Mouse (Mus musculus): Measurements from ENCODE around the gene Spta1. TPM values are rescaled to one million over a fixed set of nuclear protein-coding genes. Genes with fewer than 3 reads are reported as not detected.

Gene Spta1
- polyA plus RNA-seq (2014; fragmentation: Nextera tagmentation; extraction: Ambion mirVana) = 2.7 and 3.5 TPM in 2 replicates

GRCm38 (mm10) chr1:174172605-174173004 lies at the start of gene Spta1:
Gene Spta1, plus strand, starts transcription at chr1:174172776.
- 13% methylated on average over 3 of the region's 3 CpGs for WGBS
- DNase-seq (ENCODE audit: low spot score) (peak; percentile 44), ATAC-seq (replicated peaks; ENCODE audit: low FRiP score) (peak; percentile 64; the same call in 1 of the 2 replicates)
- no peaks in the 10 kb centered on the region for H3K9me3 ChIP-seq (ENCODE audit: control insufficient read depth, low read length)
- H3K4me3 ChIP-seq (ENCODE audit: low read depth, low read length) = no peak within 1 kb of the TSS
- H3K27me3 ChIP-seq (ENCODE audit: control insufficient read depth, insufficient read depth, low read length) = no peaks in the 10 kb centered on the region
- H3K9ac ChIP-seq (ENCODE audit: low read length) = no peak within 1 kb of the TSS
- no peaks in the 10 kb centered on the region for H3K4me1 ChIP-seq (replicated peaks; ENCODE audit: control insufficient read depth, insufficient read depth, low read length)
- no peaks in the 10 kb centered on the region for H3K36me3 ChIP-seq (ENCODE audit: control insufficient read depth, insufficient read depth, low read length)
- H3K27ac ChIP-seq (ENCODE audit: low read depth, low read length) = no peak within 1 kb of the TSS
- no peak within 1 kb of the TSS for H3K4me2 ChIP-seq (ENCODE audit: low read depth, low read length, severe bottlenecking)

- no peaks in the 10 kb centered on the region for H3K9me3 ChIP-seq (ENCODE audit: control insufficient read depth, low read length)
- no peak within 1 kb of the TSS for H3K9ac ChIP-seq (ENCODE audit: low read length)
- no peak for DNase-seq (ENCODE audit: low spot score)
- no peak for ATAC-seq (replicated peaks; ENCODE audit: low FRiP score)
- H3K27me3 ChIP-seq (ENCODE audit: control insufficient read depth, insufficient read depth, low read length) = no peaks in the 10 kb centered on the region
- H3K4me2 ChIP-seq (ENCODE audit: low read depth, low read length, severe bottlenecking) = no peak within 1 kb of the TSS
- 77% methylated on average over 3 of the region's 3 CpGs for whole genome bisulfite sequencing
- H3K36me3 ChIP-seq (ENCODE audit: control insufficient read depth, insufficient read depth, low read length) = no peaks in the 10 kb centered on the region
- no peak within 1 kb of the TSS for H3K27ac ChIP-seq (ENCODE audit: low read depth, low read length)
- no peak within 1 kb of the TSS for H3K4me3 ChIP-seq (ENCODE audit: low read depth, low read length)
- H3K4me1 ChIP-seq (replicated peaks; ENCODE audit: control insufficient read depth, insufficient read depth, low read length) = no peaks in the 10 kb centered on the region
Observed at GRCm38 (mm10) chr1:174131217-174131616, 41.4 kb upstream of the Spta1 start, which contains the start of gene Olfr424. Gene Olfr424, plus strand, starts transcription at chr1:174131517.

GRCm38 (mm10) chr1:174131999-174132398 lies 40.6 kb upstream of the Spta1 start:
- H3K4me1 ChIP-seq (replicated peaks; ENCODE audit: control insufficient read depth, insufficient read depth, low read length) = no peaks in the 10 kb centered on the region
- DNase-seq (ENCODE audit: low spot score) = no peak
- H3K36me3 ChIP-seq (ENCODE audit: control insufficient read depth, insufficient read depth, low read length) = no peaks in the 10 kb centered on the region
- H3K4me2 ChIP-seq (ENCODE audit: low read depth, low read length, severe bottlenecking) = no peak overlapping the region
- no peak overlapping the region for H3K27ac ChIP-seq (ENCODE audit: low read depth, low read length)
- H3K27me3 ChIP-seq (ENCODE audit: control insufficient read depth, insufficient read depth, low read length) = no peaks in the 10 kb centered on the region
- no peak overlapping the region for H3K9ac ChIP-seq (ENCODE audit: low read length)
- 42% methylated on average over 3 of the region's 3 CpGs for WGBS
- peak; percentile 75 for ATAC-seq (replicated peaks; ENCODE audit: low FRiP score)
- H3K9me3 ChIP-seq (ENCODE audit: control insufficient read depth, low read length) = no peaks in the 10 kb centered on the region
- no peak overlapping the region for H3K4me3 ChIP-seq (ENCODE audit: low read depth, low read length)

GRCm38 (mm10) chr1:174141384-174141783 lies 31.2 kb upstream of the Spta1 start:
- Histone ChIP-seq H3K27ac (ENCODE audit: low read depth, low read length) (no peak overlapping the region), H3K9ac (ENCODE audit: low read length) (no peak overlapping the region), H3K9me3 (ENCODE audit: control insufficient read depth, low read length) (no peaks in the 10 kb centered on the region), H3K4me1 (replicated peaks; ENCODE audit: control insufficient read depth, insufficient read depth, low read length) (no peaks in the 10 kb centered on the region), H3K36me3 (ENCODE audit: control insufficient read depth, insufficient read depth, low read length) (no peaks in the 10 kb centered on the region), H3K4me2 (ENCODE audit: low read depth, low read length, severe bottlenecking) (no peak overlapping the region), H3K27me3 (ENCODE audit: control insufficient read depth, insufficient read depth, low read length) (no peaks in the 10 kb centered on the region), H3K4me3 (ENCODE audit: low read depth, low read length) (no peak overlapping the region)
- ATAC-seq (replicated peaks; ENCODE audit: low FRiP score) (no peak), DNase-seq (ENCODE audit: low spot score) (no peak)
- WGBS = 83% methylated on average over 2 of the region's 2 CpGs

GRCm38 (mm10) chr1:174146696-174147095 lies 25.9 kb upstream of the Spta1 start:
- no peak for ATAC-seq (replicated peaks; ENCODE audit: low FRiP score)
- Histone ChIP-seq H3K36me3 (ENCODE audit: control insufficient read depth, insufficient read depth, low read length) (no peaks in the 10 kb centered on the region), H3K27ac (ENCODE audit: low read depth, low read length) (no peak overlapping the region), H3K9me3 (ENCODE audit: control insufficient read depth, low read length) (no peaks in the 10 kb centered on the region), H3K27me3 (ENCODE audit: control insufficient read depth, insufficient read depth, low read length) (no peaks in the 10 kb centered on the region), H3K9ac (ENCODE audit: low read length) (no peak overlapping the region), H3K4me3 (ENCODE audit: low read depth, low read length) (no peak overlapping the region), H3K4me1 (replicated peaks; ENCODE audit: control insufficient read depth, insufficient read depth, low read length) (no peaks in the 10 kb centered on the region), H3K4me2 (ENCODE audit: low read depth, low read length, severe bottlenecking) (no peak overlapping the region)
- 89% methylated on average over 1 of the region's 1 CpGs for WGBS
- no peak for DNase-seq (ENCODE audit: low spot score)

- H3K9ac ChIP-seq (ENCODE audit: low read length) = no peak overlapping the region
- H3K27ac ChIP-seq (ENCODE audit: low read depth, low read length) = no peak overlapping the region
- H3K4me1 ChIP-seq (replicated peaks; ENCODE audit: control insufficient read depth, insufficient read depth, low read length) = no peaks in the 10 kb centered on the region
- H3K4me2 ChIP-seq (ENCODE audit: low read depth, low read length, severe bottlenecking) = no peak overlapping the region
- no peaks in the 10 kb centered on the region for H3K27me3 ChIP-seq (ENCODE audit: control insufficient read depth, insufficient read depth, low read length)
- no peaks in the 10 kb centered on the region for H3K9me3 ChIP-seq (ENCODE audit: control insufficient read depth, low read length)
- H3K36me3 ChIP-seq (ENCODE audit: control insufficient read depth, insufficient read depth, low read length) = no peaks in the 10 kb centered on the region
- 85% methylated on average over 2 of the region's 2 CpGs for WGBS
- ATAC-seq (replicated peaks; ENCODE audit: low FRiP score) (no peak), DNase-seq (ENCODE audit: low spot score) (no peak)
- no peak overlapping the region for H3K4me3 ChIP-seq (ENCODE audit: low read depth, low read length)
Observed at GRCm38 (mm10) chr1:174149289-174149688, 23.3 kb upstream of the Spta1 start.

- no peak within 1 kb of the TSS for H3K4me3 ChIP-seq (ENCODE audit: low read depth, low read length)
- no peaks in the 10 kb centered on the region for H3K36me3 ChIP-seq (ENCODE audit: control insufficient read depth, insufficient read depth, low read length)
- H3K9ac ChIP-seq (ENCODE audit: low read length) = no peak within 1 kb of the TSS
- H3K9me3 ChIP-seq (ENCODE audit: control insufficient read depth, low read length) = no peaks in the 10 kb centered on the region
- H3K27ac ChIP-seq (ENCODE audit: low read depth, low read length) = no peak within 1 kb of the TSS
- H3K27me3 ChIP-seq (ENCODE audit: control insufficient read depth, insufficient read depth, low read length) = no peaks in the 10 kb centered on the region
- no peak for ATAC-seq (replicated peaks; ENCODE audit: low FRiP score)
- WGBS = 93% methylated on average over 1 of the region's 1 CpGs
- DNase-seq (ENCODE audit: low spot score) = no peak
- H3K4me1 ChIP-seq (replicated peaks; ENCODE audit: control insufficient read depth, insufficient read depth, low read length) = no peaks in the 10 kb centered on the region
- no peak within 1 kb of the TSS for H3K4me2 ChIP-seq (ENCODE audit: low read depth, low read length, severe bottlenecking)
Observed at GRCm38 (mm10) chr1:174155333-174155732, 17.2 kb upstream of the Spta1 start, which contains the start of gene Olfr420. Gene Olfr420, plus strand, starts transcription at chr1:174155633.

GRCm38 (mm10) chr1:174157622-174158021 lies 15.0 kb upstream of the Spta1 start:
- Histone ChIP-seq H3K9me3 (ENCODE audit: control insufficient read depth, low read length) (no peaks in the 10 kb centered on the region), H3K9ac (ENCODE audit: low read length) (no peak overlapping the region), H3K4me3 (ENCODE audit: low read depth, low read length) (no peak overlapping the region), H3K4me1 (replicated peaks; ENCODE audit: control insufficient read depth, insufficient read depth, low read length) (no peaks in the 10 kb centered on the region), H3K36me3 (ENCODE audit: control insufficient read depth, insufficient read depth, low read length) (no peaks in the 10 kb centered on the region), H3K4me2 (ENCODE audit: low read depth, low read length, severe bottlenecking) (no peak overlapping the region), H3K27me3 (ENCODE audit: control insufficient read depth, insufficient read depth, low read length) (no peaks in the 10 kb centered on the region), H3K27ac (ENCODE audit: low read depth, low read length) (no peak overlapping the region)
- ATAC-seq (replicated peaks; ENCODE audit: low FRiP score) (no peak), DNase-seq (ENCODE audit: low spot score) (no peak)
- WGBS = 93% methylated on average over 3 of the region's 3 CpGs

- no peak for ATAC-seq (replicated peaks; ENCODE audit: low FRiP score)
- no peak overlapping the region for H3K4me3 ChIP-seq (ENCODE audit: low read depth, low read length)
- H3K9ac ChIP-seq (ENCODE audit: low read length) = no peak overlapping the region
- no peaks in the 10 kb centered on the region for H3K4me1 ChIP-seq (replicated peaks; ENCODE audit: control insufficient read depth, insufficient read depth, low read length)
- H3K27me3 ChIP-seq (ENCODE audit: control insufficient read depth, insufficient read depth, low read length) = no peaks in the 10 kb centered on the region
- no peak overlapping the region for H3K4me2 ChIP-seq (ENCODE audit: low read depth, low read length, severe bottlenecking)
- H3K9me3 ChIP-seq (ENCODE audit: control insufficient read depth, low read length) = no peaks in the 10 kb centered on the region
- no peak overlapping the region for H3K27ac ChIP-seq (ENCODE audit: low read depth, low read length)
- 76% methylated on average over 1 of the region's 1 CpGs for WGBS
- no peaks in the 10 kb centered on the region for H3K36me3 ChIP-seq (ENCODE audit: control insufficient read depth, insufficient read depth, low read length)
- no peak for DNase-seq (ENCODE audit: low spot score)
Observed at GRCm38 (mm10) chr1:174158512-174158911, 14.1 kb upstream of the Spta1 start.
